Mouse (Mus musculus): Measurements from ENCODE around the gene Nhs. TPM values are rescaled to one million over a fixed set of nuclear protein-coding genes. Genes with fewer than 3 reads are reported as not detected.

The Nhs gene
- polyA plus RNA-seq, 1 experiment from 2014 or later, result 2.2 TPM

GRCm38 (mm10) chrX:161967692-161968091, 191.8 kb downstream of the Nhs start:
- WGBS, result 35% methylated on average over 4 of the region's 4 CpGs
- H3K9me3 ChIP-seq, result no peaks in the 10 kb centered on the region

GRCm38 (mm10) chrX:161963372-161963771, 196.2 kb downstream of the Nhs start:
- peaks cover 69% of the 10 kb centered on the region for H3K27me3 ChIP-seq (ENCODE audit: insufficient read depth, poor library complexity, severe bottlenecking)
- H3K4me3 ChIP-seq, result no peak overlapping the region
- DNase-seq (ENCODE audit: low spot score), result no peak
- no peaks in the 10 kb centered on the region for H3K36me3 ChIP-seq
- H3K9me3 ChIP-seq, result peaks cover 3% of the 10 kb centered on the region; the same call in 1 of the 2 replicates
- no peaks in the 10 kb centered on the region for H3K4me1 ChIP-seq (replicated peaks)
- H3K27ac ChIP-seq, result no peak overlapping the region

More at GRCm38 (mm10) chrX:161967692-161968091, 191.8 kb downstream of the Nhs start:
- Histone ChIP-seq H3K27me3 (ENCODE audit: insufficient read depth, poor library complexity, severe bottlenecking) (peaks cover 70% of the 10 kb centered on the region), H3K4me1 (replicated peaks) (no peaks in the 10 kb centered on the region), H3K27ac (no peak overlapping the region), H3K36me3 (no peaks in the 10 kb centered on the region), H3K4me3 (no peak overlapping the region)
- no peak for DNase-seq (ENCODE audit: low spot score)

DNA sequence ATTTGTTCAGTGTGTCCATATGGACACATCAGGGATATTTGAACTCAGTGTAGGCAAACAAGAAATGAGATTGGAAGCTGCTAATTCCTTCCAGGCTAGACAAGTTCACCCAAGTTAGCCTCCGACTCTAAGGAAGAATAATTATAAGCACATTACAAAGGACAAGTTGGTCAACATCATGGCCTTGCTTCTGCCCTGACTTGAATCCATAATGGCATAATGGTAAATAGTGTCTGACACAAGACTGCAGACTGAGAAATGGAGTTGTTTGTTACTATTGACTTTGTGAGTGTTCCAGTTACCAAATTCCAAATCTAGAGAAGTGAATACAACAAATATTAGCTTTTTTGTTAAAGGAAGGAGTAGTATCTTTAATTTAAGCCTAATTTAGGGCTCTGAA, 196.7 kb downstream of the Nhs start:
- no peaks in the 10 kb centered on the region for H3K36me3 ChIP-seq
- no peaks in the 10 kb centered on the region for H3K4me1 ChIP-seq (replicated peaks)
- peaks cover 3% of the 10 kb centered on the region; the same call in 1 of the 2 replicates for H3K9me3 ChIP-seq
- WGBS, result 69% methylated on average over 1 of the region's 1 CpGs
- no peak for DNase-seq (ENCODE audit: low spot score)
- H3K4me3 ChIP-seq, result no peak overlapping the region
- no peak overlapping the region for H3K27ac ChIP-seq
- peaks cover 74% of the 10 kb centered on the region for H3K27me3 ChIP-seq (ENCODE audit: insufficient read depth, poor library complexity, severe bottlenecking)

- Histone ChIP-seq H3K27me3 (ENCODE audit: insufficient read depth, poor library complexity, severe bottlenecking) (peaks cover 74% of the 10 kb centered on the region), H3K9me3 (peaks cover 3% of the 10 kb centered on the region; the same call in 1 of the 2 replicates), H3K36me3 (no peaks in the 10 kb centered on the region), H3K27ac (no peak overlapping the region), H3K4me1 (replicated peaks) (no peaks in the 10 kb centered on the region), H3K4me3 (no peak overlapping the region)
- no peak for DNase-seq (ENCODE audit: low spot score)
- WGBS, result 68% methylated on average over 6 of the region's 6 CpGs
These were observed 197.8 kb downstream of the Nhs start for GRCm38 (mm10) chrX:161961756-161962155.

DNA sequence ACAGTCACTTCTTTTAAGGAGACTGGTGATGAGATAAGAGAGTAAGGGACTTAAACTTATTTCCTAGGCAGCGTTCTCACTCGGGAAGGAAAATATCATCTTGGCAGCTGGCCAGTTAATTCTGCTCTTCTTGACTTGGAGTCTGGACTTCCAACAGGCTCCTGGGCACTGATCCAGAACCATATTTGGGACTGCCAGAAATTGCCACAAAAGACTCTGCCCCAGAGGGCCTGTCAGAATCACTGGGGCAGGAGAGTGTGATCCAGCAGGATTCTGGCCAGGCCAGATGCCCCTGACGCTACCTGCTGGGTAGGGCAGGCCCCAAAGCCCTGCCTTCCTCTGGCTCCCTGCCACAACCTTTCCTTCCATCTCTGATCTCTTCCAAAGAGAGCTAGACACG, 198.4 kb downstream of the Nhs start:
- H3K9me3 ChIP-seq, result peaks cover 3% of the 10 kb centered on the region; the same call in 1 of the 2 replicates
- no peak overlapping the region for H3K4me3 ChIP-seq
- WGBS, result 65% methylated on average over 4 of the region's 4 CpGs
- no peaks in the 10 kb centered on the region for H3K4me1 ChIP-seq (replicated peaks)
- peaks cover 74% of the 10 kb centered on the region for H3K27me3 ChIP-seq (ENCODE audit: insufficient read depth, poor library complexity, severe bottlenecking)
- H3K27ac ChIP-seq, result no peak overlapping the region
- no peak for DNase-seq (ENCODE audit: low spot score)
- H3K36me3 ChIP-seq, result no peaks in the 10 kb centered on the region

DNA sequence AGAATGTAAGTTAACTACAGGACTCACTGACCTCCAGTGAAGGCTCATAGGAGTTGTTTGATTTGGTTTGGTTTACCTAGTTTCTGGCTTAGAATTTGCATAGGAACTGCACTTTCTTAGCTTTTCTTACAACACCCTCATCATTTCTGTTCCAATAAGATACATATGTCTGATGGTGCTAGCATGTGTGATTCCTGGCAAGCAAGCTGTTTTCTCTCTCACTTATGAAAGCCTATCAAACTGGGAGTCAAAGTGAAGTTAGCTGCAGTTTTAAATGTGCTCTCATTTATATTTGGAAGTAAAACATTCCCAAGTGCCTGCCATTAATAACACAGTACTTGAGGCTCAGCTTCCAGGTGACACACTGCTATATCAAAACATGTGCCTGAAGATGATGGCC, 207.2 kb downstream of the Nhs start:
- H3K27me3 ChIP-seq (ENCODE audit: insufficient read depth, poor library complexity, severe bottlenecking), result peaks cover 54% of the 10 kb centered on the region
- peaks cover 8% of the 10 kb centered on the region for H3K4me1 ChIP-seq (replicated peaks)
- H3K9me3 ChIP-seq, result no peaks in the 10 kb centered on the region
- no peaks in the 10 kb centered on the region for H3K36me3 ChIP-seq
- no peak overlapping the region for H3K4me3 ChIP-seq
- no peak for DNase-seq (ENCODE audit: low spot score)
- H3K27ac ChIP-seq, result no peak overlapping the region

DNA sequence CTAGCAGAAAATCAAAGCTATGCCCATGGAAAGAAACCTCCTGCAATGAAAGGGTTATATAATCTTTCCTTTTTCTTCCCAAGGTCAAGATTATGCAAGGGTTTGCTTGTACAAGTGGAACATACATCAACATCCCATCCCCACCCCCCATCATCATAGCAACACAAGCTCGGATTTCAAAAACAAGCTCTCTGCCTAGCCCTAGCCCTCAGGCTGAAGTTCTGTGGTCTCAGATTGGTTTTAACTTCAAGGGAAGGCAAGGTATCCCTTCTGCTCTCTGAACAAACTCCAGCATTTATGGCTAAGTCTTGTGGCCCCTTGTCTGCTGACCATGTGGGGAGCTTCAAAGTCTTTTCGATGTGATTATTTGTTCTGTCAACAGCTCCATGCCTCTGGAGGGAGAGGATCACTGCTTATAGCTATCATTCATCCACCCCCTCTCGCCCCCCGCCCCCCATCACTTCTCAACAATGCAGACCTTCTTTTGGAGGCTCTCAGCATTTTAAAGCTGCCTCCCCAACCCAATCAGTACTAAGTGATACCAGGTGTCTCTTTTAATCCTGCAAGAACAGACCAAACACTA, 216.3 kb downstream of the Nhs start:
- WGBS, result 67% methylated on average over 4 of the region's 4 CpGs
- peak; percentile 17 for DNase-seq (ENCODE audit: low spot score)
- no peak overlapping the region for H3K27ac ChIP-seq
- peaks cover 85% of the 10 kb centered on the region for H3K27me3 ChIP-seq (ENCODE audit: insufficient read depth, poor library complexity, severe bottlenecking)
- H3K9me3 ChIP-seq, result no peaks in the 10 kb centered on the region
- H3K4me3 ChIP-seq, result no peak overlapping the region
- no peaks in the 10 kb centered on the region for H3K36me3 ChIP-seq
- H3K4me1 ChIP-seq (replicated peaks), result no peaks in the 10 kb centered on the region

- peaks cover 87% of the 10 kb centered on the region for H3K27me3 ChIP-seq (ENCODE audit: insufficient read depth, poor library complexity, severe bottlenecking)
- H3K9me3 ChIP-seq, result no peaks in the 10 kb centered on the region
- no peaks in the 10 kb centered on the region for H3K4me1 ChIP-seq (replicated peaks)
- no peak overlapping the region for H3K27ac ChIP-seq
- no peak for DNase-seq (ENCODE audit: low spot score)
- H3K36me3 ChIP-seq, result no peaks in the 10 kb centered on the region
- 65% methylated on average over 2 of the region's 2 CpGs for WGBS
- H3K4me3 ChIP-seq, result no peak overlapping the region
These were observed 218.8 kb downstream of the Nhs start for GRCm38 (mm10) chrX:161940696-161941095.

GRCm38 (mm10) chrX:161926683-161927053, 232.9 kb downstream of the Nhs start:
- Histone ChIP-seq H3K4me3 (no peak overlapping the region), H3K27me3 (ENCODE audit: insufficient read depth, poor library complexity, severe bottlenecking) (peaks cover 93% of the 10 kb centered on the region), H3K36me3 (no peaks in the 10 kb centered on the region), H3K27ac (peak overlapping the region; percentile 8; the same call in 1 of the 2 replicates), H3K9me3 (no peaks in the 10 kb centered on the region), H3K4me1 (replicated peaks) (peaks cover 15% of the 10 kb centered on the region; the same call in 1 of the 2 replicates)
- no peak for DNase-seq (ENCODE audit: low spot score)

DNA sequence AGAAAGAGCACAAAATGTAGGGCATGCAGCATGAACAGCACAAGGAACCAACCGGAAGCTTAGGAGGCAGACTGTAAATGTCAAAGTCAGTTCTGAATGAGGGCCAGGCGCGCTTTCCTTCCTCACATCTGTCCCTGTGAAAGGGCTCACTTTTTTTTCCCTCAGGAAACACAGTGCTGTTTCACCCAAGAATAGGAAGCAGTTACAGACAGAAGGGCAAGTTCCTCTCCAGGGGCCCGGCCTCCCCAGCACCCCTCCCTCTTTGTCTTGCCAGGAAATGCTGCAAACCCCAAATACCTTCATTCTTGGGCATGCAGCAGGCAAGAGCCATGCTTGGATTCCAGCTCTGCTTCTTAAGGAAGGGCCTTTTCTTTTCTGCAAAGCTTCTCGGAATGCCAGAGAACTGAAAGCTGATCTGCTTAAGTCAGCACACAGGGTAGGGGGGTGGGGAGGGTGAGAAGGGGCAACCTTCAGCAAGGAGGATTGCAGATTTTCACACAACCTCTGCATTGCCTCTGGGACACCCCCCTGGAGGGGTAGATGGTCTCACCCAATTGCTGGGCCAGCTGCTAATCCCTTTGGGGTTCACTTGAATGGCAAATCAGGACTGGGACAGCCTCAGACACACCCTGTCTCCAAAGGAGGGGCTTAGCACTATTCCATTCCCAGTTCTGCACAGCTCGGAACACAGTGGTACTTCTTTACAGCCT, 233.4 kb downstream of the Nhs start:
- H3K9me3 ChIP-seq, result no peaks in the 10 kb centered on the region
- 22% methylated on average over 6 of the region's 6 CpGs for WGBS
- no peaks in the 10 kb centered on the region for H3K36me3 ChIP-seq
- H3K27ac ChIP-seq, result peak overlapping the region; percentile 74
- peaks cover 15% of the 10 kb centered on the region; the same call in 1 of the 2 replicates for H3K4me1 ChIP-seq (replicated peaks)
- peaks cover 93% of the 10 kb centered on the region for H3K27me3 ChIP-seq (ENCODE audit: insufficient read depth, poor library complexity, severe bottlenecking)
- peak overlapping the region; percentile 38 for H3K4me3 ChIP-seq
- DNase-seq (ENCODE audit: low spot score), result peak; percentile 61

- WGBS, result 91% methylated on average over 2 of the region's 2 CpGs
These were observed 236.9 kb downstream of the Nhs start for GRCm38 (mm10) chrX:161922655-161923054.

DNA sequence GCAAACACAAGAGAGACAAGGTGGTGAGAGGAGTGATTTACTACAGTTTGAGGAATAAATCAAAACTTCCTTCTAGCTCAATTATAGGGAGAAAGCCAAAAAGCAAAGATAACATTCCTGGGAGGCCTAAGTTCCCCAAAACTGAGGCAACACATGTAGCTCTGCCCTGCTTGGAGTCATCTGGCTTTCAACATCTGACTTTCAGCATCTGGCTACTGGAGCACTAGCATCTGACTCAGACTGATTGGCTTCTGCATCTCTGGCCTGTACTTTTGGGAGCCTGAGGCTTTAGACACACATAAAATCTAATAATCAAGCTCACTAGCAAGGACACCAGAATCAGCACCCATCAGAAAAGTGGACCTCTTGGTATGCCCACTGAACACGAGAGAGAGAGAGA, 237.9 kb downstream of the Nhs start:
- Histone ChIP-seq H3K4me3 (no peak overlapping the region), H3K27ac (no peak overlapping the region), H3K9me3 (no peaks in the 10 kb centered on the region), H3K4me1 (replicated peaks) (peaks cover 11% of the 10 kb centered on the region; the same call in 1 of the 2 replicates), H3K36me3 (no peaks in the 10 kb centered on the region), H3K27me3 (ENCODE audit: insufficient read depth, poor library complexity, severe bottlenecking) (peaks cover 94% of the 10 kb centered on the region)
- WGBS, result 50% methylated on average over 1 of the region's 1 CpGs
- no peak for DNase-seq (ENCODE audit: low spot score)

More at GRCm38 (mm10) chrX:161922655-161923054, 236.9 kb downstream of the Nhs start:
- no peaks in the 10 kb centered on the region for H3K9me3 ChIP-seq
- peaks cover 93% of the 10 kb centered on the region for H3K27me3 ChIP-seq (ENCODE audit: insufficient read depth, poor library complexity, severe bottlenecking)
- H3K36me3 ChIP-seq, result no peaks in the 10 kb centered on the region
- no peak for DNase-seq (ENCODE audit: low spot score)
- H3K4me1 ChIP-seq (replicated peaks), result peaks cover 15% of the 10 kb centered on the region; the same call in 1 of the 2 replicates
- H3K4me3 ChIP-seq, result no peak overlapping the region
- no peak overlapping the region for H3K27ac ChIP-seq

DNA sequence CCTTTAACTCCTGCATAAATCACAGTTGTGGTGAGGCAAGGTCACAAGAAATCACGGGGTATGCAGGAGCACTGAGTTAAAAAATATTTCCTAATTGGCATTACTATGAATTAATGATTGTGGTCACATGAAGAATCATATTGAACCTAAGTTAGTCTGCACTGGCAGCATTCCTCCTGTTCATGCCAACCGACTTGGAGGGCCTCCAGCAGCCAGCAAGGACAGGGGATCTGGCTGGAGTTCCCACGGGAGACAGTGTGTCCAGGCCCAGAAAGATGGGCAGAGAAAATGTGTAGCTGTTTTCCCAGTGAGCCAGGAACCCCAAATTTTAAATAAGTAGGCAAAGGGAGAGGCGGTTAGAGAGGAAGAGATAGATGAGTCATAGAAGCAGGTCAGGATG, 249.6 kb downstream of the Nhs start:
- Histone ChIP-seq H3K4me1 (replicated peaks) (peaks cover 32% of the 10 kb centered on the region), H3K36me3 (no peaks in the 10 kb centered on the region), H3K27ac (no peak overlapping the region), H3K4me3 (no peak overlapping the region), H3K9me3 (no peaks in the 10 kb centered on the region), H3K27me3 (ENCODE audit: insufficient read depth, poor library complexity, severe bottlenecking) (peaks cover 96% of the 10 kb centered on the region)
- WGBS, result 70% methylated on average over 4 of the region's 4 CpGs
- DNase-seq (ENCODE audit: low spot score), result no peak

Measured in hindbrain, embryonic 10.5 days (tissue).